16 mouse cellular contexts compared by ENCODE assay signal in genomic region chr7:123276568-123276967, GRCm38 (mm10).
"Had no signal": no experiment of that assay in that cellular context is flagged by ENCODE, and none has a peak within 500 bp of the region (broad histone marks: within the 10 kb centered on the region; RNA-seq: fewer than 3 reads in every experiment).

No protein-coding gene starts in this region.

- DNase-seq: gastrocnemius, postnatal 14 days; heart, adult 11 months; heart, adult 2 months; heart, postnatal 14 days; heart, postnatal 36 days; kidney, adult 11 months; kidney, adult 2 months; kidney, adult 9 months; kidney, postnatal 14 days; kidney, postnatal 36 days; layer of hippocampus, adult 9-11 months; layer of hippocampus, postnatal 36 days; left cerebral cortex, postnatal 4 days had no signal

- ATAC-seq: hindbrain, postnatal 0 days; intestine, embryonic 16.5 days; liver, embryonic 12.5 days had no signal
